In genomic region chr9:87341438-87341837, GRCm38 (mm10) we compare ENCODE assay signal across 19 mouse cellular contexts.
DNase-seq lines count a peak whose midpoint lies in the region; TF ChIP-seq lines count a peak whose summit lies in the region.
"Had no signal": no experiment of that assay in that cellular context is flagged by ENCODE, and none has a peak within 500 bp of the region (broad histone marks: within the 10 kb centered on the region; RNA-seq: fewer than 3 reads in every experiment).

No protein-coding gene starts in this region.

- in situ Hi-C loops in CH12.LX (cut with MboI; ENCODE audit: low pct_ligation_motif_present, low pct_unique_long_range_greater_than_20kb, low sequenced_read_pairs): no loop called here

- no peak for TF ChIP-seq EP300 in CH12.LX (IDR thresholded peaks at IDR 0.05; ENCODE audit: low read length)

- no peak overlapping the region for H3K9ac ChIP-seq in CH12.LX (ENCODE audit: insufficient read depth, low read depth)
- H3K9ac ChIP-seq: embryonic facial prominence, embryonic 13.5 days; forebrain, embryonic 12.5 days; hindbrain, embryonic 12.5 days had no signal

- H3K4me2 ChIP-seq in CH12.LX (ENCODE audit: insufficient read depth, low read depth, poor library complexity, severe bottlenecking): no peak overlapping the region
- H3K4me2 ChIP-seq: embryonic facial prominence, embryonic 13.5 days; forebrain, embryonic 12.5 days; hindbrain, embryonic 12.5 days had no signal

- no peaks in the 10 kb centered on the region for H3K36me3 ChIP-seq in testis, adult 2 months (ENCODE audit: control insufficient read depth, insufficient read depth, low read length)
- no peaks in the 10 kb centered on the region for H3K36me3 ChIP-seq in CH12.LX (replicated peaks in 1 of 2; ENCODE audit: control insufficient read depth in 1 of 2, insufficient read depth in 1 of 2, low read length in 1 of 2)
- H3K36me3 ChIP-seq: embryonic facial prominence, embryonic 13.5 days; forebrain, embryonic 12.5 days; heart, embryonic 10.5 days; hindbrain, embryonic 12.5 days had no signal

- DNase-seq in kidney, postnatal 36 days: peak; percentile 1 to 4
- DNase-seq in kidney, postnatal 4 days: no peak
- no peak for DNase-seq in testis, postnatal 14 days (ENCODE audit: low spot score)
- DNase-seq in CH12.LX (ENCODE audit: extremely low read depth) (peak; percentile 31), MEL-GATA-1-ER (ENCODE audit: extremely low read depth, low read depth) (peak; percentile 2)
- no peak for DNase-seq in yolk sac, embryonic 10.5 days (ENCODE audit: low spot score)
- DNase-seq: adrenal gland, adult 8-10 months; adrenal gland, postnatal 36 days; cerebellum, adult 9-11 months; cerebellum, postnatal 36 days; gastrocnemius, postnatal 10 days; heart, adult 18-20 months; heart, postnatal 10 days; heart, postnatal 4 days had no signal

- no peaks in the 10 kb centered on the region for H3K4me1 ChIP-seq in testis, adult 2 months (ENCODE audit: control insufficient read depth, insufficient read depth, low read length)
- H3K4me1 ChIP-seq in CH12.LX (ENCODE audit: control insufficient read depth in 1 of 2, insufficient read depth in 2 of 2): no peaks in the 10 kb centered on the region; a peak in 1 of 4 replicates
- H3K4me1 ChIP-seq: forebrain, embryonic 12.5 days; heart, embryonic 10.5 days; hindbrain, embryonic 12.5 days had no signal

- H3K27me3 ChIP-seq in testis, adult 2 months (ENCODE audit: control insufficient read depth, insufficient read depth, low read length): no peaks in the 10 kb centered on the region
- no peaks in the 10 kb centered on the region for H3K27me3 ChIP-seq in CH12.LX (replicated peaks)
- H3K27me3 ChIP-seq: embryonic facial prominence, embryonic 13.5 days; forebrain, embryonic 12.5 days; hindbrain, embryonic 12.5 days had no signal

- no peaks in the 10 kb centered on the region for H3K9me3 ChIP-seq in CH12.LX (replicated peaks; ENCODE audit: low read length)
- H3K9me3 ChIP-seq: embryonic facial prominence, embryonic 13.5 days; forebrain, embryonic 12.5 days; heart, embryonic 10.5 days; hindbrain, embryonic 12.5 days had no signal

- dilution Hi-C loops in CH12.LX (cut with MboI; ENCODE audit: extremely low pct_ligation_motif_present, extremely low pct_unique_long_range_greater_than_20kb, low sequenced_read_pairs): no loop called here

- no peak for TF ChIP-seq POLR2A in testis, adult 2 months (IDR thresholded peaks at IDR 0.05; ENCODE audit: control insufficient read depth, low read depth, low read length)
- TF ChIP-seq POLR2A in CH12.LX (IDR thresholded peaks at IDR 0.05; ENCODE audit: low read depth, low read length): no peak

- no peaks in the 10 kb centered on the region for H3K79me2 ChIP-seq in CH12.LX (replicated peaks; ENCODE audit: control insufficient read depth, extremely low read depth, insufficient read depth, poor library complexity, severe bottlenecking)

- peak overlapping the region; percentile 67 for H3K4me3 ChIP-seq in testis, adult 2 months (ENCODE audit: control insufficient read depth, low read depth, low read length)
- no peak overlapping the region for H3K4me3 ChIP-seq in CH12.LX (replicated peaks in 1 of 3; ENCODE audit: low read depth in 2 of 3, low read length in 2 of 3, poor library complexity in 1 of 3)
- H3K4me3 ChIP-seq: embryonic facial prominence, embryonic 13.5 days; forebrain, embryonic 12.5 days; heart, embryonic 10.5 days; hindbrain, embryonic 12.5 days had no signal

- TF ChIP-seq CTCF in testis, adult 2 months (IDR thresholded peaks at IDR 0.05; ENCODE audit: control insufficient read depth, insufficient read depth, insufficient replicate concordance, low read depth, low read length): no peak
- TF ChIP-seq CTCF in CH12.LX (conservative IDR thresholded peaks at IDR 0.05 in 1 of 2, IDR thresholded peaks at IDR 0.05 in 1 of 2; ENCODE audit: low read depth in 2 of 2, low read length in 2 of 2): no peak

- H3K27ac ChIP-seq in testis, adult 2 months (ENCODE audit: control insufficient read depth, insufficient read depth, low read depth, low read length): no peak overlapping the region
- H3K27ac ChIP-seq in CH12.LX (ENCODE audit: insufficient read depth, low read depth): no peak overlapping the region
- H3K27ac ChIP-seq: embryonic facial prominence, embryonic 13.5 days; forebrain, embryonic 12.5 days; heart, embryonic 10.5 days; hindbrain, embryonic 12.5 days had no signal

- TF ChIP-seq RAD21 in CH12.LX (IDR thresholded peaks at IDR 0.05; ENCODE audit: low read depth, low read length): no peak

TF ChIP-seq in CH12.LX, 34 proteins besides CTCF, POLR2A, EP300 and RAD21:
- TF ChIP-seq JUN (IDR thresholded peaks at IDR 0.05; ENCODE audit: insufficient read depth, low read depth, low read length): no peak
- TF ChIP-seq KAT2A (IDR thresholded peaks at IDR 0.05; ENCODE audit: insufficient replicate concordance, low read length): no peak
- no peak for TF ChIP-seq ETS1 (conservative IDR thresholded peaks at IDR 0.05; ENCODE audit: low read depth, low read length)
- peak; percentile 52 for TF ChIP-seq ELF1 (IDR thresholded peaks at IDR 0.05; ENCODE audit: low read depth, low read length)
- no peak for TF ChIP-seq TBP (conservative IDR thresholded peaks at IDR 0.05; ENCODE audit: low read depth, low read length)
- TF ChIP-seq SMC3 (IDR thresholded peaks at IDR 0.05; ENCODE audit: low read depth, low read length): no peak
- no peak for TF ChIP-seq NRF1 (IDR thresholded peaks at IDR 0.05; ENCODE audit: low read depth, low read length)
- no peak for TF ChIP-seq CHD1 (IDR thresholded peaks at IDR 0.05; ENCODE audit: low read depth, low read length)

Comparison
In these comparisons a context has a peak if more than half of its experiments do, and no peak if none do; other contexts are left out.
1. DNase-seq: peak in kidney, postnatal 36 days (2 of 2), CH12.LX (single experiment) and MEL-GATA-1-ER (single experiment); none in kidney, postnatal 4 days (0 of 2), testis, postnatal 14 days (single experiment) and yolk sac, embryonic 10.5 days (single experiment).